Mouse (Mus musculus) heart, embryonic 13.5 days (tissue): ENCODE measurements around the gene U2af2. TPM values are rescaled to one million over a fixed set of nuclear protein-coding genes. Genes with fewer than 3 reads are reported as not detected.

ENCODE experiments used
- ATAC-seq: fragments of 200-750 bp; cut with Nextera tagmentation; 2 replicates; pipeline ENCODE4 v1.8.0; 2017; ENCODE audit warnings: moderate TSS enrichment; ENCODE audit not compliant: insufficient number of reproducible peaks, low FRiP score, low TSS enrichment; ENCODE audit errors: extremely low read depth
- H3K27ac ChIP-seq: fragments of 300-500 bp; sonication (generic); replicated peaks from 2 replicates; pipeline ENCODE4 v1.5.1; 2015; ENCODE audit warnings: moderate library complexity, mild to moderate bottlenecking, inconsistent platforms
- H3K27me3 ChIP-seq: fragments of 300-500 bp; sonication (generic); replicated peaks from 2 replicates; pipeline ENCODE4 v1.6.1; 2015; ENCODE audit warnings: mild to moderate bottlenecking, inconsistent platforms
- H3K36me3 ChIP-seq: fragments of 300-500 bp; sonication (generic); 2 replicates; pipeline ENCODE4 v1.6.1; 2015; ENCODE audit warnings: mild to moderate bottlenecking, inconsistent platforms
- H3K4me1 ChIP-seq: fragments of 300-500 bp; sonication (generic); 2 replicates; pipeline ENCODE4 v1.6.1; 2015; ENCODE audit warnings: inconsistent platforms
- H3K4me2 ChIP-seq: fragments of 300-500 bp; sonication (generic); 2 replicates; pipeline ENCODE4 v1.6.1; 2015; ENCODE audit warnings: inconsistent platforms, mild to moderate bottlenecking, moderate library complexity
- H3K4me3 ChIP-seq: fragments of 300-500 bp; sonication (generic); 2 replicates; pipeline ENCODE4 v1.5.1; 2015; ENCODE audit warnings: moderate library complexity, mild to moderate bottlenecking, inconsistent platforms
- H3K9ac ChIP-seq: fragments of 300-500 bp; sonication (generic); 2 replicates; pipeline ENCODE4 v1.6.1; 2015; ENCODE audit warnings: inconsistent platforms, mild to moderate bottlenecking, moderate library complexity
- H3K9me3 ChIP-seq: fragments of 300-500 bp; sonication (generic); 2 replicates; pipeline ENCODE4 v1.6.1; 2016; ENCODE audit warnings: inconsistent platforms
- WGBS: fragments of 180-500 bp; shearing (Covaris S2); methylation state at CpG from one replicate; pipeline ENCODE4 v1.1.7; 2015; ENCODE audit warnings: mixed read lengths; 5-methylcytosine and 5-hydroxymethylcytosine counted together
- polyA plus RNA-seq: library from polyadenylated mRNA; unstranded; fragments of >200 nt; fragmentation: Nextera tagmentation; extraction: Ambion mirVana; gene quantifications from 2 replicates; pipeline ENCODE4 v1.2.1, GENCODE M21; 2015

U2af2 gene
- polyA plus RNA-seq, 1 experiment from 2014 or later, result 69.8 TPM

DNA sequence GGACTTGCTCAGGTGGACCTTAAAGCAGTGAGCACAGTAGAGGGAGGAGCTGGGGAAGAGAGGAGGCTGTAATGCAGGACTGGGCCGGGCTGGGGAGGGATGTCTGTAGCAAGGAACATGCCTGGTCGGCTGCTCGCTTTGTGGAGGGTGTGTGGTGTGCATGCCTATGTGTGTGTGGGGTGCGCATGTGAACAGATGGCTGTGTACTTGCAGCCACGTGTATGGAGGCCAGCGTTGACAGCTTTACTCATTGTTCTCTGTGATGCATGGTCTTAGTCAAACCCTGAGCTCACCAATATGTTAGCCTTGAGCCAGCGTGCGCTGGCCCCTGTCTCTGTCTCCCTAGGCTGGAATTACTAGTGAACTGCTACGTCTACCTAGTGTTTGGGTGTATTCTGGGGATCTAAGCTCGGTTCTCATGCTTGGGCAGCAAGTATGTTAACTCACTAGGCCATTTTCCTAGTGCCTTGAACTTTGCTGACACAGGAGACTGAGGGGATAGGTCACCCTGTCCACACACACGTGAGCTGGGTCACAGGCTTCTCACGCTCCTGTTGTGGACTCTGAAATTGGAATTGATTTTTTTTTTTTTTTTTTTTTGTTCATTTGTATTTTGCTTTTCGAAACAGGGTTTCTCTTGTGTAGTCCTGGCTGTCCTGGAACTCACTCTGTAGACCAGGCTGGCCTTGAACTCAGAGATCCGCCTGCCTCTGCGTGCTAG is 29.2 kb downstream of the U2af2 start:
- Histone ChIP-seq H3K9me3 (no peaks in the 10 kb centered on the region), H3K27me3 (no peaks in the 10 kb centered on the region), H3K9ac (no peak overlapping the region), H3K4me2 (no peak overlapping the region), H3K27ac (no peak overlapping the region), H3K4me1 (0 out of 2 replicates have a peak, but pooled peaks cover 7% of the 10 kb centered on the region), H3K36me3 (peaks cover 94% of the 10 kb centered on the region), H3K4me3 (no peak overlapping the region)
- ATAC-seq, result no peak
- 85% methylated on average over 15 of the region's 15 CpGs for WGBS

DNA sequence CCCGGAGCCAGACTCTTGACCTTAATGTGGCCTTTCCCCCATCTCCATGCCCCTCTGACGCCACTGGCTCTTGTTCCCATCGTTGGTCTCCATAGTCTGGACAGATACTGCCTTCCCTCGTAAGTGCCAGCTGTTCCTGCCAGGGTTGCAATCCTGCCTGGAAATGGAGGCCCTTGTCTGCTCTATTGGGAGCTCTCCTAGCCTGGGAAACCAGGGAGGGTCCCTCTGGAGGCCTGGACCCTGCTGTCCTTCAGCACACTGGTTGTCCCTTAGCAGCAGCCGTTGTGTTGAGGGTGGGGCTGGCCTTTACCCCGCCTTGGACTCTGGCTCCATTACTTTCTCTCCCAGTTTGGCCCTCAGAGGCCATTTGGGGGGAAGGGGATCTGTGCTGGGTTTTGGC is 30.4 kb downstream of the U2af2 start:
- Histone ChIP-seq H3K4me1 (0 out of 2 replicates have a peak, but pooled peaks cover 4% of the 10 kb centered on the region), H3K36me3 (peaks cover 97% of the 10 kb centered on the region), H3K27ac (no peak overlapping the region), H3K9me3 (no peaks in the 10 kb centered on the region), H3K4me3 (no peak overlapping the region), H3K9ac (no peak overlapping the region), H3K27me3 (no peaks in the 10 kb centered on the region), H3K4me2 (no peak overlapping the region)
- WGBS, result 73% methylated on average over 6 of the region's 6 CpGs
- ATAC-seq, result no peak

- H3K4me2 ChIP-seq, result no peak overlapping the region
- no peak overlapping the region for H3K4me3 ChIP-seq
- H3K27ac ChIP-seq, result no peak overlapping the region
- ATAC-seq, result no peak
- WGBS, result 81% methylated on average over 21 of the region's 21 CpGs
- no peaks in the 10 kb centered on the region for H3K9me3 ChIP-seq
- no peak overlapping the region for H3K9ac ChIP-seq
- H3K36me3 ChIP-seq, result peaks cover 98% of the 10 kb centered on the region
- H3K27me3 ChIP-seq, result no peaks in the 10 kb centered on the region
- H3K4me1 ChIP-seq, result 0 out of 2 replicates have a peak, but pooled peaks cover 1% of the 10 kb centered on the region
Measured at GRCm38 (mm10) chr7:5092831-5093510, 31.0 kb downstream of the U2af2 start.

DNA sequence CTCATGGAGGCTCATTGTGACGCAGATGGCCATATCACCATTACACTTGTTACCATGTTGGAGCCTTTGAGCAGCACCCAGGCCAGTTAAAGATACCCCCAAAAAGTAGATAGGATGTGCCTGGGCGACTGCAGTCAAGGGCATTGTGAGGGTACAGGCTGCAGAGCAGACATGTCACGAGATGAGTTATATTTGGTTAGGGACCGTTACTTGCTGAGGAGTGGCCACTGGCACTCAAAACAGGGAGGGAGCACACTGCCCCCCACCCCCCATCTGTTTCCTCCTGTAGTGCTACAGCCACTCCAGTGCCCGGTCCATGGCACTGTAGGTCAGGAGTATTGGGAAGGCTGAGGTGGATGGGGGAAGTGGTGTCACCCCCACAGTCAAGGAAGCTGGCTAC is 36.8 kb downstream of the U2af2 start:
- H3K27ac ChIP-seq, result no peak overlapping the region
- WGBS, result 84% methylated on average over 5 of the region's 5 CpGs
- no peaks in the 10 kb centered on the region for H3K9me3 ChIP-seq
- ATAC-seq, result no peak
- H3K4me3 ChIP-seq, result no peak overlapping the region
- H3K4me1 ChIP-seq, result no peaks in the 10 kb centered on the region
- no peak overlapping the region for H3K4me2 ChIP-seq
- H3K9ac ChIP-seq, result no peak overlapping the region
- peaks cover 61% of the 10 kb centered on the region for H3K36me3 ChIP-seq
- H3K27me3 ChIP-seq, result no peaks in the 10 kb centered on the region

- no peak overlapping the region for H3K27ac ChIP-seq
- H3K27me3 ChIP-seq, result no peaks in the 10 kb centered on the region
- H3K9me3 ChIP-seq, result no peaks in the 10 kb centered on the region
- H3K36me3 ChIP-seq, result peaks cover 51% of the 10 kb centered on the region
- no peak overlapping the region for H3K9ac ChIP-seq
- H3K4me3 ChIP-seq, result no peak overlapping the region
- no peak overlapping the region for H3K4me2 ChIP-seq
- no peaks in the 10 kb centered on the region for H3K4me1 ChIP-seq
- no peak for ATAC-seq
- WGBS, result 76% methylated on average over 3 of the region's 3 CpGs
Measured at GRCm38 (mm10) chr7:5099796-5100195, 37.9 kb downstream of the U2af2 start.

- no peak for ATAC-seq
Measured at GRCm38 (mm10) chr7:5101066-5101663, 39.2 kb downstream of the U2af2 start.

DNA sequence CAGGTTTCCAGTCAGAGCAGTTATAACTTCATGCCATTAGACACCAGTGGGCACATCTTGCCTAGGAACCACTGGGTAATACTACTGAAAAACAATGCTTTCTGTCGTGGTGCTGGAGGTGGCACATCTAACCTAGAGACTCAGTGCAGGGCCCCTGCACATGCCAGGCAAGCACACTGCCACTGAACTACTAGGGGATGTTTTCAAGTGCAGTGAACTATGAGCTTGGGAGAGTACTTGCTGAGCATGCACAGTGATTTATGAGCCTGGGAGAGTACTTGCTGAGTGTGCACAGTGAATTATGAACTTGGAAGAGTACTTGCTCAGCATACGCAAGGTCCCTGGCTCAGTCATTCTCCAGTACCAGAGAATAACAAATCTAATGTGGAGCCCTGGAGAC is 40.6 kb downstream of the U2af2 start:
- Histone ChIP-seq H3K4me1 (no peaks in the 10 kb centered on the region), H3K9ac (no peak overlapping the region), H3K27me3 (no peaks in the 10 kb centered on the region), H3K9me3 (no peaks in the 10 kb centered on the region), H3K36me3 (peaks cover 23% of the 10 kb centered on the region), H3K4me3 (no peak overlapping the region), H3K4me2 (no peak overlapping the region), H3K27ac (no peak overlapping the region)
- 82% methylated on average over 2 of the region's 2 CpGs for WGBS
- ATAC-seq, result no peak

More at GRCm38 (mm10) chr7:5101066-5101663, 39.2 kb downstream of the U2af2 start:
- no peaks in the 10 kb centered on the region for H3K4me1 ChIP-seq
- H3K4me3 ChIP-seq, result no peak overlapping the region
- H3K4me2 ChIP-seq, result no peak overlapping the region
- H3K27me3 ChIP-seq, result no peaks in the 10 kb centered on the region
- WGBS, result 79% methylated on average over 10 of the region's 10 CpGs
- H3K36me3 ChIP-seq, result peaks cover 37% of the 10 kb centered on the region
- H3K9ac ChIP-seq, result no peak overlapping the region
- no peaks in the 10 kb centered on the region for H3K9me3 ChIP-seq
- H3K27ac ChIP-seq, result no peak overlapping the region

- Histone ChIP-seq H3K4me2 (no peak overlapping the region), H3K4me1 (no peaks in the 10 kb centered on the region), H3K4me3 (no peak overlapping the region), H3K9ac (no peak overlapping the region), H3K27ac (no peak overlapping the region), H3K36me3 (no peaks in the 10 kb centered on the region), H3K27me3 (no peaks in the 10 kb centered on the region), H3K9me3 (0 out of 2 replicates have a peak, but pooled peaks cover 3% of the 10 kb centered on the region)
- 50% methylated on average over 4 of the region's 4 CpGs for WGBS
- no peak for ATAC-seq
Measured at GRCm38 (mm10) chr7:5108272-5108671, 46.3 kb downstream of the U2af2 start.

DNA sequence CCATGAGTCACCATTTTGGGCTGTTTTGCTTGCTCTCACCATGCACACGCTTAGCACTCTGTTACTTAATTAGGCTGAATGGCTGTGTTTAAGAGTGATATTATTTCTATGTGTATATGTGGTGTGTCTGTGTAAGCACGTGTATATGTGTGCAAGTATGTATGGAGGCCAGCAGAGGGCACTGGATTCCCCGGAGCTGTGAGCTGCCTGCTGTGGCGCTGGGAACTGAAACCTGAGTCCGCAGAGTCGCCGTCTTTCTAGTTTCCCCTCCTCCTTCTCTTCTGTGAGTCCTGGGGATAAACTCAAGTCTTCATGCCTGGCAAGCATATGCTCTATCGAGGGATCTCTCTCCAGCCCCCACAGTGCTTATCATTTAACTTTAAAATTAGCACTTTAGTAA is 47.4 kb downstream of the U2af2 start:
- Histone ChIP-seq H3K27ac (no peak overlapping the region), H3K4me2 (no peak overlapping the region), H3K27me3 (no peaks in the 10 kb centered on the region), H3K36me3 (no peaks in the 10 kb centered on the region), H3K4me3 (no peak overlapping the region), H3K9me3 (0 out of 2 replicates have a peak, but pooled peaks cover 3% of the 10 kb centered on the region), H3K9ac (no peak overlapping the region), H3K4me1 (no peaks in the 10 kb centered on the region)
- 76% methylated on average over 8 of the region's 8 CpGs for WGBS
- no peak for ATAC-seq

GRCm38 (mm10) chr7:5112701-5113100 is 50.8 kb downstream of the U2af2 start:
- no peak overlapping the region for H3K27ac ChIP-seq
- H3K27me3 ChIP-seq, result no peaks in the 10 kb centered on the region
- no peak overlapping the region for H3K4me3 ChIP-seq
- no peak overlapping the region for H3K4me2 ChIP-seq
- no peaks in the 10 kb centered on the region for H3K36me3 ChIP-seq
- H3K9ac ChIP-seq, result no peak overlapping the region
- H3K4me1 ChIP-seq, result no peaks in the 10 kb centered on the region
- 37% methylated on average over 3 of the region's 3 CpGs for WGBS
- 0 out of 2 replicates have a peak, but pooled peaks cover 3% of the 10 kb centered on the region for H3K9me3 ChIP-seq
- no peak for ATAC-seq

DNA sequence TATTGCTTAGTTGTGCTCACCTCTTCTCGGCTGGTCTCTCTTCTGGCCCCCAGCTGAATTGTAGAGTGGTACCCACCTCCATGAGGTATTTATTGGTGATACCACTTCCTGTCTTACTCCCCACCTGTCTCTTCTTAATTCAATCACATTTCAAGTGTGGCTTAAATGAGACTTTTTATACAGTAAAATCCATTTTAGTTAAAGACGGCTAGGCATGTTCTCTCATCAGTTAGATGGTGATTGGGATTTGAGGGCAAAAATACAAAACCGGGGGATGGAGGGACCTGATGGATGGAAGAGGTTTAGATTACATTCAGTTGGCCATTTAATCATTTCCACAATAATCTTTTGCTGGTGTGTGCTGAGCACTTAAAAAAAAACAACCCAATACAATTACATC is 54.9 kb downstream of the U2af2 start, which contains the start of gene Rfpl4:
Gene Rfpl4, minus strand, starts transcription at position 101 of the 400 bp plus-strand sequence.
- Histone ChIP-seq H3K36me3 (no peaks in the 10 kb centered on the region), H3K9ac (no peak within 1 kb of the TSS), H3K27ac (no peak within 1 kb of the TSS), H3K4me3 (no peak within 1 kb of the TSS), H3K27me3 (no peaks in the 10 kb centered on the region), H3K4me1 (no peaks in the 10 kb centered on the region), H3K4me2 (no peak within 1 kb of the TSS), H3K9me3 (no peaks in the 10 kb centered on the region)
- WGBS, result 85% methylated on average over 3 of the region's 3 CpGs
- no peak for ATAC-seq
